Mouse (Mus musculus) embryonic facial prominence, embryonic 11.5 days (tissue): ENCODE data around the gene Egfem1. TPM values are rescaled to one million over a fixed set of nuclear protein-coding genes. Genes with fewer than 3 reads are reported as not detected.

Experiments used
- ATAC-seq: fragments of 200-750 bp; cut with Nextera tagmentation; replicated peaks from 2 replicates; pipeline ENCODE4 v1.8.0; 2017; ENCODE audit warnings: low read depth; ENCODE audit not compliant: insufficient number of reproducible peaks, low FRiP score, low TSS enrichment
- DNase-seq: peaks from one replicate; pipeline ENCODE4 v3.0.0-alpha.2; 2015; ENCODE audit warnings: low spot score
- H3K27ac ChIP-seq: fragments of 300-500 bp; sonication (generic); replicated peaks from 2 replicates; pipeline ENCODE4 v1.5.1; 2014; ENCODE audit warnings: mild to moderate bottlenecking, low read depth, low read length, control low read depth
- H3K27me3 ChIP-seq: fragments of 300-500 bp; sonication (generic); 2 replicates; pipeline ENCODE4 v1.6.1; 2014; ENCODE audit warnings: mild to moderate bottlenecking, low read length, moderate library complexity, mixed read lengths; ENCODE audit not compliant: control insufficient read depth, insufficient read depth
- H3K36me3 ChIP-seq: fragments of 300-500 bp; sonication (generic); replicated peaks from 2 replicates; pipeline ENCODE4 v1.6.1; 2014; ENCODE audit warnings: low read depth, mild to moderate bottlenecking, low read length, moderate library complexity, mixed read lengths; ENCODE audit not compliant: control insufficient read depth, insufficient read depth
- H3K4me1 ChIP-seq: fragments of 300-500 bp; sonication (generic); 2 replicates; pipeline ENCODE4 v1.6.1; 2014; ENCODE audit warnings: low read length, mixed read lengths; ENCODE audit not compliant: control insufficient read depth, insufficient read depth
- H3K4me2 ChIP-seq: fragments of 300-500 bp; sonication (generic); 2 replicates; pipeline ENCODE4 v1.6.1; 2014; ENCODE audit warnings: low read depth, mild to moderate bottlenecking, control low read depth, low read length, moderate library complexity
- H3K4me3 ChIP-seq: fragments of 300-500 bp; sonication (generic); 2 replicates; pipeline ENCODE4 v1.5.1; 2014; ENCODE audit warnings: low read depth, low read length, control low read depth
- H3K9ac ChIP-seq: fragments of 300-500 bp; sonication (generic); replicated peaks from 2 replicates; pipeline ENCODE4 v1.6.1; 2014; ENCODE audit warnings: mild to moderate bottlenecking, control low read depth, low read length
- H3K9me3 ChIP-seq: fragments of 300-500 bp; sonication (generic); replicated peaks from 2 replicates; pipeline ENCODE4 v1.6.1; 2016; ENCODE audit warnings: mild to moderate bottlenecking, low read length, inconsistent platforms, mixed read lengths; ENCODE audit not compliant: control insufficient read depth
- WGBS: fragments of 180-500 bp; shearing (Covaris S2); extraction: QIAGEN DNeasy Blood & Tissue Kit; methylation state at CpG from one replicate; pipeline ENCODE4 v1.1.7; 2014; 5-methylcytosine and 5-hydroxymethylcytosine counted together
- polyA plus RNA-seq: library from polyadenylated mRNA; unstranded; fragments of >200 nt; fragmentation: Nextera tagmentation; extraction: Ambion mirVana; gene quantifications from 2 replicates; pipeline ENCODE4 v1.2.1, GENCODE M21; 2014

Egfem1 gene
- polyA plus RNA-seq, 1 experiment from 2014 or later, result 5.0 TPM

DNA sequence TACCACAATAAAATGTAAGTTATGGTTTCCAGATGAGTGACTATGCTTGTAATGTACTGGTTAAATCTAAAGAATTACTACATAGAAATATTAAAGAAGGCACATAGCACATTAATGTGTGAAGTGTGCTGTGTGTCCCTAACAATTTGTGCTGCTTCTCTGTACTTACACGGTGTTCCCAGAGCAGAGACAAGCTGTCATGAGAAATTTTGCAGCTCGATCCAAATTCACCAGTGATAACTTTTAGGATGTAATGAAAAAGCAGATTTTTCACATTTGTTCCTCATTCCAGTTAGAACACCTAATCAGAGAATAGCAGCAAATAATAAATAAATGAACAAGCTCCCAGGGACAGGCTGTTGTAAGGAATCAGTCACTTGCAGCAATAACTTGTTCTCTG is 416.4 kb downstream of the Egfem1 start:
- no peak overlapping the region for H3K27ac ChIP-seq
- H3K4me1 ChIP-seq, result no peaks in the 10 kb centered on the region
- DNase-seq, result no peak
- 86% methylated on average over 2 of the region's 2 CpGs for WGBS
- ATAC-seq, result no peak
- no peaks in the 10 kb centered on the region for H3K9me3 ChIP-seq
- no peaks in the 10 kb centered on the region for H3K27me3 ChIP-seq
- H3K4me3 ChIP-seq, result no peak overlapping the region
- no peaks in the 10 kb centered on the region for H3K36me3 ChIP-seq
- H3K9ac ChIP-seq, result no peak overlapping the region
- H3K4me2 ChIP-seq, result no peak overlapping the region

DNA sequence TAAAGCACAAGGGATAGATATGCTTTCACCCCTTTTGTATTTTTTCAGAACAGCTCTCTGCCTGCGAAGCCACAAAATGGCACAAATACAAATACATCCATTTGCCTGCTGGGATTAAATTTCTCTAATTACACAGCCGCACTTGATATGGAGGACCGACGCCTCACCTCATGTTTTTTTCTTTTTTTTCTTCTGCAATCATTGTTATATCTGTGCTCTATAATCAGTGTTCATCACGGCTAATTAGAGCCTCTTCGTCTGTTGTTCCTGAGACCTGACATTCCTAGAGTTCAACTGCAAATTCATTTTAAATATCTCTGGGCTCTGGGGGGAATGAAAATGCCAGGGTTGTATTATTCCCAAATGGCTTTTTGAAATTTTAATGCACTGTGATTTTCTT is 417.4 kb downstream of the Egfem1 start:
- Histone ChIP-seq H3K36me3 (no peaks in the 10 kb centered on the region), H3K9me3 (no peaks in the 10 kb centered on the region), H3K4me2 (no peak overlapping the region), H3K4me1 (no peaks in the 10 kb centered on the region), H3K27me3 (no peaks in the 10 kb centered on the region), H3K4me3 (no peak overlapping the region), H3K27ac (no peak overlapping the region), H3K9ac (no peak overlapping the region)
- DNase-seq (no peak), ATAC-seq (no peak)
- 67% methylated on average over 6 of the region's 6 CpGs for WGBS

- Histone ChIP-seq H3K4me1 (no peaks in the 10 kb centered on the region), H3K4me2 (no peak overlapping the region), H3K9me3 (no peaks in the 10 kb centered on the region), H3K27me3 (no peaks in the 10 kb centered on the region), H3K27ac (no peak overlapping the region), H3K36me3 (no peaks in the 10 kb centered on the region), H3K9ac (no peak overlapping the region), H3K4me3 (no peak overlapping the region)
- no peak for ATAC-seq
- DNase-seq, result no peak
- WGBS, result 83% methylated on average over 11 of the region's 11 CpGs
Observed at GRCm38 (mm10) chr3:29525298-29525962, 443.6 kb downstream of the Egfem1 start.

DNA sequence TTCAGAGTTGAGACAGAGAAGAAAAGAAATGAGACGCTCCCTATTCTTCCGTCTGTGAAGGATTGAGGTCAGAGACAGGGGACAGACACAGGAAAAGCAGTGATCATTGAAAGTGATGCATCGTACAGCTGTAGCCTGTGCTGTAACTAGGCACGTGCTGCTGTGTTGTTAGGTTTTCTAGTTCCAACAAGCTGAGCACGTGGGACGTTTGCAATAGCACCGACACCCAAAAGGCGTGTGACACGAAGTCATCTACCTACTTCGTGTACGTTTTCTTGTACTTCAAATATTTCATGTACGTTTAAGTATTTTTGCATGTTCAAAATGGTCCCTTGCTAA is 444.1 kb downstream of the Egfem1 start:
- Histone ChIP-seq H3K4me2 (no peak overlapping the region), H3K27me3 (no peaks in the 10 kb centered on the region), H3K4me1 (no peaks in the 10 kb centered on the region), H3K27ac (no peak overlapping the region), H3K36me3 (no peaks in the 10 kb centered on the region), H3K9ac (no peak overlapping the region), H3K4me3 (no peak overlapping the region), H3K9me3 (no peaks in the 10 kb centered on the region)
- ATAC-seq (no peak), DNase-seq (no peak)
- 87% methylated on average over 12 of the region's 12 CpGs for WGBS

DNA sequence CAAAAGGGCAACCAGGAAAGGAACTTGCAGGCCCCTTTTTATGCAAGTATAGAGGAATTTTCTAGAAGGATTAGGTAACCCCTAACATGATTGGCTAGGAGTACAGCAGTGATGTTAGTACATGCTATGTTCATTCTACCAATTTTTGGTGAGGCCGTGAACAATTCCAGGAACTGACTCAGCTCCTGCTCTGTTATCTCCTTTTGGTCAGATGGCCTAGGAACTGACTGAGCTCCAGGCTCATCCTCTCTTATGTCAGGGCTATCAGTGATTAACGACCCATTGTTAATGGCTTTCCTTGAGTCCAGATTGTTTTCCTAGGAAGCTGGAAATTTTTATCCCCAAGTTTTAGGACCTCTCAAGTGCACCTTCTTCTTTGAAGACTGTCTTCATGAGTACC is 457.4 kb downstream of the Egfem1 start:
- Histone ChIP-seq H3K9ac (no peak overlapping the region), H3K27me3 (no peaks in the 10 kb centered on the region), H3K9me3 (no peaks in the 10 kb centered on the region), H3K27ac (no peak overlapping the region), H3K4me3 (no peak overlapping the region), H3K4me1 (no peaks in the 10 kb centered on the region), H3K4me2 (no peak overlapping the region), H3K36me3 (no peaks in the 10 kb centered on the region)
- 69% methylated on average over 2 of the region's 2 CpGs for WGBS
- ATAC-seq (no peak), DNase-seq (no peak)

- no peak for DNase-seq
- no peaks in the 10 kb centered on the region for H3K36me3 ChIP-seq
- no peak for ATAC-seq
- H3K27me3 ChIP-seq, result no peaks in the 10 kb centered on the region
- H3K9ac ChIP-seq, result no peak overlapping the region
- no peak overlapping the region for H3K4me2 ChIP-seq
- no peak overlapping the region for H3K27ac ChIP-seq
- WGBS, result 62% methylated on average over 1 of the region's 1 CpGs
- H3K4me1 ChIP-seq, result no peaks in the 10 kb centered on the region
- H3K9me3 ChIP-seq, result no peaks in the 10 kb centered on the region
- no peak overlapping the region for H3K4me3 ChIP-seq
Observed at GRCm38 (mm10) chr3:29539902-29540301, 458.1 kb downstream of the Egfem1 start.

GRCm38 (mm10) chr3:29541477-29542079 is 459.8 kb downstream of the Egfem1 start:
- Histone ChIP-seq H3K4me2 (no peak overlapping the region), H3K27ac (no peak overlapping the region), H3K4me3 (no peak overlapping the region), H3K36me3 (no peaks in the 10 kb centered on the region), H3K9me3 (no peaks in the 10 kb centered on the region), H3K9ac (no peak overlapping the region), H3K27me3 (no peaks in the 10 kb centered on the region), H3K4me1 (no peaks in the 10 kb centered on the region)
- DNase-seq (peak; percentile 44), ATAC-seq (peak; percentile 59; the same call in 1 of the 2 replicates)
- 39% methylated on average over 1 of the region's 1 CpGs for WGBS

DNA sequence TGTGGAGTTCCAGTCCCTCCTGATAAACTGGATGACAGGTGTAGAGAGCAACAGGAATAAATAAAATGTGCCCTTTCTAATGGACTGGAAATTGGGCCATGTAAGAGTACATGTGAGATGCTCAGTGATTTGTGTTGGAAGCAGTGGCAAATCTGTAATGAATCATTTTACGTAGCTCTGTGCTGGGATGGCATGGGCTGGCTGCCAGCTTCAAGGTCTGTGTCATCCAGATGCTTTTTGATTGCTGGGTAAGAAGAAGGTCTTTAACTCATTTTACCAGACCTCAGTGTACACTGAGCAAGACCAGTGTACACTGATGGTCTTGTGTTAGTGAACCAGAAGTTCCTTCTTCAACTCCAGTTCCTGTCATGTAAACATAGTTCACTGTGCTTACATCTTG is 462.2 kb downstream of the Egfem1 start:
- Histone ChIP-seq H3K9ac (no peak overlapping the region), H3K27ac (no peak overlapping the region), H3K4me3 (no peak overlapping the region), H3K36me3 (no peaks in the 10 kb centered on the region), H3K27me3 (no peaks in the 10 kb centered on the region), H3K9me3 (no peaks in the 10 kb centered on the region), H3K4me2 (no peak overlapping the region), H3K4me1 (no peaks in the 10 kb centered on the region)
- ATAC-seq (no peak), DNase-seq (no peak)
- 84% methylated on average over 1 of the region's 1 CpGs for WGBS
